10 mouse cellular contexts compared by ENCODE assay signal in genomic region chr13:49362804-49363203, GRCm38 (mm10). TPM values are rescaled to one million over a fixed set of nuclear protein-coding genes. Genes with fewer than 3 reads are reported as not detected.
DNase-seq lines count a peak whose midpoint lies in the region; ATAC-seq and TF ChIP-seq lines count a peak whose summit lies in the region.
"Had no signal": no experiment of that assay in that cellular context is flagged by ENCODE, and none has a peak within 500 bp of the region (broad histone marks: within the 10 kb centered on the region; RNA-seq: fewer than 3 reads in every experiment).

No protein-coding gene starts in this region.

- intact Hi-C loops in heart, adult 2 months (cut with DNase I) = loop anchor here (10.0 kb wide), 1 partner anchor 142 kb away; the partner anchor contains the start of gene Ecm2
- intact Hi-C loops in left cerebral cortex, postnatal 10 days (cut with DNase I) = no loop called here

- in situ Hi-C loops in Patski (cut with MboI; ENCODE audit: low pct_unique_long_range_greater_than_20kb) = no loop called here

- TF ChIP-seq CTCF in heart, adult 2 months (IDR thresholded peaks at IDR 0.05) = no peak
- TF ChIP-seq CTCF in Patski (IDR thresholded peaks at IDR 0.05) = no peak

- DNase-seq in heart, adult 2 months = no peak
- peak; percentile 31 to 58 for DNase-seq in left cerebral cortex, postnatal 10 days (ENCODE audit: extremely low spot score in 1 of 2, low spot score in 2 of 2)
- DNase-seq in left cerebral cortex, adult 9 months (ENCODE audit: low spot score in 2 of 2) = no peak
- DNase-seq in Patski (ENCODE audit: low read depth, low spot score) = peak; percentile 43
- DNase-seq in induced T-regulatory cell, adult 2 months (ENCODE audit: low read depth) = peak; percentile 28
- no peak for DNase-seq in urinary bladder, postnatal 36 days (ENCODE audit: low spot score in 2 of 2)
- DNase-seq in urinary bladder, postnatal 4 days (ENCODE audit: low spot score in 2 of 2) = no peak

- peaks cover 33% of the 10 kb centered on the region for H3K36me3 ChIP-seq in heart, adult 2 months (ENCODE audit: control insufficient read depth, insufficient read depth, low read length)
- H3K36me3 ChIP-seq in heart, embryonic 11.5 days (ENCODE audit: control insufficient read depth, insufficient read depth, low read length) = no peaks in the 10 kb centered on the region
- H3K36me3 ChIP-seq: hindbrain, embryonic 15.5 days had no signal

- 17% methylated on average over 2 of the region's 2 CpGs for WGBS in heart, adult 2 months
- WGBS in heart, embryonic 11.5 days (ENCODE audit: insufficient replicate concordance) = 83% methylated on average over 2 of the region's 2 CpGs

- no peak overlapping the region for H3K4me2 ChIP-seq in heart, embryonic 11.5 days
- H3K4me2 ChIP-seq: hindbrain, embryonic 15.5 days had no signal

- H3K27ac ChIP-seq in heart, adult 2 months = peak overlapping the region; percentile 94
- H3K27ac ChIP-seq in heart, embryonic 11.5 days (ENCODE audit: low read depth, low read length) = no peak overlapping the region
- H3K27ac ChIP-seq: hindbrain, embryonic 15.5 days; liver, embryonic 14.5 days had no signal

- POLR2A ChIA-PET in Patski (lab: Charles Lee) = interaction anchor here (0.6 kb wide), 1 partner anchor 53 kb away, joined by 4 read pairs; no protein-coding TSS in a partner anchor

- H3K4me1 ChIP-seq in heart, adult 2 months (ENCODE audit: control insufficient read depth, insufficient read depth, low read length) = peaks cover 65% of the 10 kb centered on the region
- peaks cover 42% of the 10 kb centered on the region for H3K4me1 ChIP-seq in heart, embryonic 11.5 days (ENCODE audit: control insufficient read depth, insufficient read depth, low read length)

- ATAC-seq in heart, embryonic 11.5 days (replicated peaks; ENCODE audit: insufficient number of reproducible peaks, low FRiP score, low TSS enrichment) = no peak
- ATAC-seq in Patski = peak; percentile 33

- no peak overlapping the region for H3K4me3 ChIP-seq in heart, adult 2 months
- H3K4me3 ChIP-seq in heart, embryonic 11.5 days (ENCODE audit: low read depth, low read length) = no peak overlapping the region
- H3K4me3 ChIP-seq: hindbrain, embryonic 15.5 days had no signal

- 0 out of 2 replicates have a peak overlapping the region, but pooled peaks have one; percentile 14 for H3K9ac ChIP-seq in heart, adult 2 months (ENCODE audit: low read depth, low read length)
- H3K9ac ChIP-seq in heart, embryonic 11.5 days (ENCODE audit: low read depth, low read length) = no peak overlapping the region
- H3K9ac ChIP-seq: hindbrain, embryonic 15.5 days; liver, embryonic 14.5 days had no signal

- H3K9me3 ChIP-seq in heart, embryonic 11.5 days (replicated peaks; ENCODE audit: control insufficient read depth, low read length) = no peaks in the 10 kb centered on the region
- H3K9me3 ChIP-seq: hindbrain, embryonic 15.5 days had no signal

- TF ChIP-seq EP300 in heart, adult 2 months (IDR thresholded peaks at IDR 0.05; ENCODE audit: insufficient read depth, low read depth, low read length) = no peak

- no peak for TF ChIP-seq POLR2A in heart, adult 2 months (IDR thresholded peaks at IDR 0.05; ENCODE audit: insufficient read depth, low read depth, low read length)

- no peaks in the 10 kb centered on the region for H3K27me3 ChIP-seq in heart, adult 2 months (ENCODE audit: control insufficient read depth, insufficient read depth, low read length)
- H3K27me3 ChIP-seq in heart, embryonic 11.5 days (ENCODE audit: control insufficient read depth, insufficient read depth, low read length) = no peaks in the 10 kb centered on the region
- H3K27me3 ChIP-seq in Patski = no peaks in the 10 kb centered on the region
- H3K27me3 ChIP-seq: hindbrain, embryonic 15.5 days had no signal

- CTCF ChIA-PET in Patski (lab: Charles Lee) = interaction anchor here (2.1 to 2.5 kb wide), 2 partner anchors 10 to 18 kb away, joined by 6 to 9 read pairs; no protein-coding TSS in a partner anchor

- H3K79me2 ChIP-seq in heart, adult 2 months (replicated peaks; ENCODE audit: control insufficient read depth, insufficient read depth, low read length) = peaks cover 16% of the 10 kb centered on the region

RNA-seq across cellular contexts. Expression of gene Bicd2, which starts 21.4 kb away (rescaled TPM):
- total RNA-seq in heart, adult 2 months (2021) = 10 to 100 TPM; 72.4 to 77.6 TPM
- polyA plus RNA-seq in heart, adult 2 months (2012; rRNA removed) = 44.5 and 64.2 TPM in 2 replicates
- 34.0 and 42.8 TPM in 2 replicates for polyA plus RNA-seq in heart, embryonic 11.5 days (2014; fragmentation: Nextera tagmentation; extraction: Ambion mirVana)
- total RNA-seq in left cerebral cortex, postnatal 10 days (2021) = 10 to 100 TPM; 44.5 to 45.7 TPM
- polyA plus RNA-seq in Patski (2021) = 45.2 TPM

RNA-seq across cellular contexts. Expression of gene Fgd3, which starts 42.7 kb away (rescaled TPM):
- 1 to 10 TPM in 1 of 2 experiments, under 1 TPM in 1; 0.96 to 1.0 TPM for total RNA-seq in heart, adult 2 months (2021)
- polyA plus RNA-seq in heart, adult 2 months (2012; rRNA removed) = 0.96 and 0.97 TPM in 2 replicates
- 0.10 and 0.64 TPM in 2 replicates for polyA plus RNA-seq in heart, embryonic 11.5 days (2014; fragmentation: Nextera tagmentation; extraction: Ambion mirVana)
- 10 to 100 TPM in 1 of 2 experiments, 1 to 10 TPM in 1; 8.7 to 10.2 TPM for total RNA-seq in left cerebral cortex, postnatal 10 days (2021)
- 79.4 TPM for polyA plus RNA-seq in Patski (2021)

RNA-seq across cellular contexts. Expression of gene Ippk, which starts 58.2 kb away (rescaled TPM):
- total RNA-seq in heart, adult 2 months (2021) = 1 to 10 TPM; 6.7 to 7.3 TPM
- 4.3 and 6.9 TPM in 2 replicates for polyA plus RNA-seq in heart, adult 2 months (2012; rRNA removed)
- polyA plus RNA-seq in heart, embryonic 11.5 days (2014; fragmentation: Nextera tagmentation; extraction: Ambion mirVana) = 11.1 and 11.6 TPM in 2 replicates
- 10 to 100 TPM; 12.7 to 13.8 TPM for total RNA-seq in left cerebral cortex, postnatal 10 days (2021)
- polyA plus RNA-seq in Patski (2021) = 14.1 TPM

Comparison
In these comparisons a context has a peak if more than half of its experiments do, and no peak if none do; other contexts are left out.
1. DNase-seq: peak in left cerebral cortex, postnatal 10 days (2 of 2), Patski (single experiment) and induced T-regulatory cell, adult 2 months (single experiment); none in heart, adult 2 months (0 of 2), left cerebral cortex, adult 9 months (0 of 2), urinary bladder, postnatal 36 days (0 of 2) and urinary bladder, postnatal 4 days (0 of 2).
2. RNA of gene Fgd3, which starts 42.7 kb away (polyA plus RNA-seq): 79.4 TPM in Patski (single experiment); 0.96 to 0.97 TPM in heart, adult 2 months and 0.10 to 0.64 TPM in heart, embryonic 11.5 days; every median in the first group is over 10 times any median in the second.